Mouse (Mus musculus): ENCODE measurements at regions not wholly inside any gene's neighbourhood (a gene's known extent, or its start where the extent isn't known, plus 50 kb on each side); places are given as distances from the start of the nearest gene placed in this dataset.
A peak's percentile ranks its signal among the peaks of the same experiment; 100 is the strongest.

DNA sequence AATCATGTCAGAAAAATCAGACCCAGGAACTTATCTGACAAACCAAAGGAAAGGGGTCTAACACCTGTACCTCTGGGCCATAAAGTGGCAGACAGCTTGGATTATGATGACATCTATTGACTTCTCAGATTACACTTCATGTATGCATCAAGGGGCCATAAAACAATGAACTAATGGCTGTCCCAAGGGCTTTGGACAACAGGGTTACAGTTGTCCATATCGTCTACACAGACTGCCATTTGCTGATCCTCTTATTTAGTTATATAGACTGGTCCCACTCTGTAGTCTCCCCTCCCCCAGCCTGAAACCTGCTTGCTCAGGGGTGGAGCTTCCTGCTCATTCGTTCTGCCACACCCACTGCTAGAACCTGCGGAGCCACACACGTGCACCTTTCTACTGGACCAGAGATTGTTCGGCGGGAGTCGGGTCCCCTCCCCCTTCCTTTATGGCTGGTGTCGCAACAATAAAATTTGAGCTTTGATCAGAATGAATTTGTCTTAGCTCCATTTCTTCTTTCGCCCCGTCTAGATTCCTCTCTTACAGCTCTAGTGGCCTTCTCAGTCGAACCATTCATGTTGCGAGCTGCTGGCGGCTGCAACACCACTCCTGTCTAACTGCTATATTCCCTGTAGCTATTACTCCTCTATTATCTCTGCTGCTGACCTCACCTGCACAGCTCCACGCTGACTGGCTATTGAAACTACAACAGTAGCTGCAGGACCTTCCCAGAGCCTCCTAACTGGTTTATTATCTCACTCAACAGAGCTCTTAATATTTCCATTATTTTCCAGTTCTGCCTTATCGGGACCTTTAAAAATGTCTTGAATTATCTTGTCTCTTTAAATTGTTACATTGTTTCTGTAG is 248.9 kb upstream of the Fam174a start:
- Histone ChIP-seq H3K4me2 (ENCODE audit: low read length) (no peak overlapping the region), H3K27ac (ENCODE audit: low read depth) (no peak overlapping the region), H3K9ac (ENCODE audit: low read length) (no peak overlapping the region), H3K27me3 (replicated peaks; ENCODE audit: control insufficient read depth, insufficient read depth, low read length) (no peaks in the 10 kb centered on the region), H3K36me3 (ENCODE audit: control insufficient read depth, insufficient read depth, low read length) (no peaks in the 10 kb centered on the region), H3K4me1 (replicated peaks; ENCODE audit: control insufficient read depth, insufficient read depth, low read length) (no peaks in the 10 kb centered on the region), H3K4me3 (ENCODE audit: low read depth, low read length) (no peak overlapping the region), H3K9me3 (ENCODE audit: control insufficient read depth, low read length) (no peaks in the 10 kb centered on the region)
- ATAC-seq (replicated peaks; ENCODE audit: low FRiP score, low TSS enrichment, low read depth) (peak; percentile 58), DNase-seq (ENCODE audit: low spot score) (no peak)
- WGBS, result 76% methylated on average over 12 of the region's 15 CpGs

DNA sequence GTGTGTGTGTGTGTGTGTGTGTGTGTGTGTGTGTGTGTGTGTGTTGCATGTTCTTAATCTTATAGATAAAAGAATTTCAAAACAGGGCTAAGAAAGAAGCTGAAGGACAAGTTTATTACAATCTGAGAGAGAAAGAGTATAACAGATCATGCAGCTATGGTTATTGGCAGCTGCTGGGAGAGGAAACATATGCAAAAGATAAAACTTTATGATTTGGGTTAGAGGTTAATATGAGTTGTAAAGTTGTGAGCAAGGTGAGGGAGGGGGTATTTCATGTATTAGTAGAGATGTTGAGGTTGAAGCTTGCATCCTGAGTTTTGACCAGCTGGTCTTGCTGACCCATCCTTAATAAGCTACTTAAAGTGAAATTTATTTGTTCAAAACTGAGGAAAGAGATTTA is 247.8 kb upstream of the Fam174a start:
- H3K9me3 ChIP-seq (ENCODE audit: control insufficient read depth, low read length), result no peaks in the 10 kb centered on the region
- no peak for DNase-seq (ENCODE audit: low spot score)
- no peak overlapping the region for H3K27ac ChIP-seq (ENCODE audit: low read depth)
- no peaks in the 10 kb centered on the region for H3K4me1 ChIP-seq (replicated peaks; ENCODE audit: control insufficient read depth, insufficient read depth, low read length)
- H3K4me3 ChIP-seq (ENCODE audit: low read depth, low read length), result no peak overlapping the region
- ATAC-seq (replicated peaks; ENCODE audit: low FRiP score, low TSS enrichment, low read depth), result no peak
- H3K27me3 ChIP-seq (replicated peaks; ENCODE audit: control insufficient read depth, insufficient read depth, low read length), result no peaks in the 10 kb centered on the region
- no peak overlapping the region for H3K4me2 ChIP-seq (ENCODE audit: low read length)
- H3K36me3 ChIP-seq (ENCODE audit: control insufficient read depth, insufficient read depth, low read length), result no peaks in the 10 kb centered on the region
- H3K9ac ChIP-seq (ENCODE audit: low read length), result no peak overlapping the region

DNA sequence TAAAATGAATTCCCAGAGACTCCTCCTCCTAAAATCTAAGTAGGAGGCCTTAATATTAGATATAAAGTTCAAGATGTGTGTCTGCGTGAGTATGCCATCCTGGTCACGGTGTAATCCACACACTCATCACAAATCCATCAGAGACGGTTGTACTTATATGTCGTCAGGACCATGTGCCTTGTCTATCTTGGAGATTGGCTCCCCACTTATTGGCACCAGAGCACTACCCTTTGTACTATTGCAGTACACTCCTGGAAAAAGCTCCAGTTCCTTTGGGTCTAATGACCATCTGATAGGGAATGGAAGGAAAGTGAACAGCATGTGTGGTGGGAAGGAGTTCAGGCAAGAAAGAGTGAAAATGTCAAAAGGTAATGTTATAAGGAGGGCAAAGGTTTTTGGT is 247.4 kb upstream of the Fam174a start:
- Histone ChIP-seq H3K9ac (ENCODE audit: low read length) (no peak overlapping the region), H3K36me3 (ENCODE audit: control insufficient read depth, insufficient read depth, low read length) (no peaks in the 10 kb centered on the region), H3K9me3 (ENCODE audit: control insufficient read depth, low read length) (no peaks in the 10 kb centered on the region), H3K4me1 (replicated peaks; ENCODE audit: control insufficient read depth, insufficient read depth, low read length) (no peaks in the 10 kb centered on the region), H3K4me3 (ENCODE audit: low read depth, low read length) (no peak overlapping the region), H3K4me2 (ENCODE audit: low read length) (no peak overlapping the region), H3K27ac (ENCODE audit: low read depth) (no peak overlapping the region), H3K27me3 (replicated peaks; ENCODE audit: control insufficient read depth, insufficient read depth, low read length) (no peaks in the 10 kb centered on the region)
- 92% methylated on average over 4 of the region's 4 CpGs for WGBS
- ATAC-seq (replicated peaks; ENCODE audit: low FRiP score, low TSS enrichment, low read depth) (no peak), DNase-seq (ENCODE audit: low spot score) (no peak)

DNA sequence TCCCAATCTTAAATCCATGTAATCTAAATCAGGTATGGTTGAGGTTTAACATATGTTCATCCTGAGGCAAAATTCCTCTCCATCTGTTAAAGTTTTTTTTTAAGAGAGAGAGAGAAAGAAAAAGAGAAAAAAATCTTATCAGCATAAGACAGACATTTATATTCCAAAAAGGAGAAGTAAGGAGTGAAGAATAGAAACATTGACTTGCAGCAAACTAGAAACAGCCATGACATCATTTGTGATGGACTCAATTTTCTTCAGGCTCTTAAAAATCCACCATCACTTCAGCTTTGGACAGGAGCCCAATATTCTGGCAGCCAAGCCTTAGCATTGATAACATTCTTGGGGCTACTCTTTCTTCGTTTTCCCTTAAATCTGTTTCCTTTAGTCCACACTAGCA is 238.3 kb upstream of the Fam174a start:
- H3K4me1 ChIP-seq (replicated peaks; ENCODE audit: control insufficient read depth, insufficient read depth, low read length), result no peaks in the 10 kb centered on the region
- no peak overlapping the region for H3K27ac ChIP-seq (ENCODE audit: low read depth)
- no peaks in the 10 kb centered on the region for H3K36me3 ChIP-seq (ENCODE audit: control insufficient read depth, insufficient read depth, low read length)
- H3K4me2 ChIP-seq (ENCODE audit: low read length), result no peak overlapping the region
- no peak for ATAC-seq (replicated peaks; ENCODE audit: low FRiP score, low TSS enrichment, low read depth)
- no peak for DNase-seq (ENCODE audit: low spot score)
- no peak overlapping the region for H3K4me3 ChIP-seq (ENCODE audit: low read depth, low read length)
- H3K9ac ChIP-seq (ENCODE audit: low read length), result no peak overlapping the region
- no peaks in the 10 kb centered on the region for H3K9me3 ChIP-seq (ENCODE audit: control insufficient read depth, low read length)
- no peaks in the 10 kb centered on the region for H3K27me3 ChIP-seq (replicated peaks; ENCODE audit: control insufficient read depth, insufficient read depth, low read length)
- 79% methylated on average over 1 of the region's 1 CpGs for WGBS

DNA sequence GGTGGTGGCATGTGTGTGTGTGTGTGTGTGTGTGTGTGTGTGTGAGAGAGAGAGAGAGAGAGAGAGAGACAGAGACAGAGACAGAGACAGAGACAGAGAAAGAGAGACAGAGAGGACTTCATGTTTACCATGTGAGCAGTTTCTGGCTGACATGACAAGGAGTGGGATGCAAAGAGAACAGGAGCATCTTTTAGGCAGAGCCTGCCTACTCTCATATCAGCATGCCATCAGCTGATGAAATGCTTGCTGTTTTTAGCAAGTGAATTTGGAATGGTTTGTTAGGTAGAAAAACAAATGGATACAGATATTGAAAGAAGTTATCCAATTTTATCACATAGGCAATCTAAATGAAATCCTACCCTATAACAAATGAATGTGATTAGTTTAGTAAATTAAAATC is 203.5 kb upstream of the Fam174a start:
- Histone ChIP-seq H3K27ac (ENCODE audit: low read depth) (no peak overlapping the region), H3K36me3 (ENCODE audit: control insufficient read depth, insufficient read depth, low read length) (no peaks in the 10 kb centered on the region), H3K9me3 (ENCODE audit: control insufficient read depth, low read length) (no peaks in the 10 kb centered on the region), H3K27me3 (replicated peaks; ENCODE audit: control insufficient read depth, insufficient read depth, low read length) (no peaks in the 10 kb centered on the region), H3K4me2 (ENCODE audit: low read length) (no peak overlapping the region), H3K4me1 (replicated peaks; ENCODE audit: control insufficient read depth, insufficient read depth, low read length) (no peaks in the 10 kb centered on the region), H3K9ac (ENCODE audit: low read length) (no peak overlapping the region), H3K4me3 (ENCODE audit: low read depth, low read length) (no peak overlapping the region)
- ATAC-seq (replicated peaks; ENCODE audit: low FRiP score, low TSS enrichment, low read depth) (no peak), DNase-seq (ENCODE audit: low spot score) (no peak)

DNA sequence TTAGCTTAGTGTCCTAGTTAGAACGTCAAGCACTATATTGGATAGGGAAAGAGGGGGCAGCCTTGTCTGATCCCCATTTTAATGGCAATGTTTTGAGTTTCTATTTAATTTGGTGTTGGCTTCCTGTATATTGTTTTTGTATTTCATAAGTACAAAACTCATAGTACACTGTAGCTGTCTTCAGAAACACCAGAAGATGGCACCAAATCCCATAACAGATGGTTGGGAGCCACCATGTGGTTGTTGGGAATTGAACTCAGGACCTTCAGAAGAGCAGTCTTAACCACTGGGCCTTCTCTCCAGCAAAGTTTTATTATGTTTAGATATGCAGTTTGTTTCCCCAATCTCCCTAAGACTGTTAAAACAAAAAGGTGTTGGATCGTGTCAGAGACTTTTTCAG is 199.9 kb upstream of the Fam174a start:
- no peak for DNase-seq (ENCODE audit: low spot score)
- Histone ChIP-seq H3K27me3 (replicated peaks; ENCODE audit: control insufficient read depth, insufficient read depth, low read length) (no peaks in the 10 kb centered on the region), H3K9me3 (ENCODE audit: control insufficient read depth, low read length) (no peaks in the 10 kb centered on the region), H3K4me2 (ENCODE audit: low read length) (no peak overlapping the region), H3K9ac (ENCODE audit: low read length) (no peak overlapping the region), H3K36me3 (ENCODE audit: control insufficient read depth, insufficient read depth, low read length) (no peaks in the 10 kb centered on the region), H3K4me3 (ENCODE audit: low read depth, low read length) (no peak overlapping the region), H3K27ac (ENCODE audit: low read depth) (no peak overlapping the region), H3K4me1 (replicated peaks; ENCODE audit: control insufficient read depth, insufficient read depth, low read length) (no peaks in the 10 kb centered on the region)
- 89% methylated on average over 2 of the region's 2 CpGs for WGBS
- ATAC-seq (replicated peaks; ENCODE audit: low FRiP score, low TSS enrichment, low read depth), result no peak

DNA sequence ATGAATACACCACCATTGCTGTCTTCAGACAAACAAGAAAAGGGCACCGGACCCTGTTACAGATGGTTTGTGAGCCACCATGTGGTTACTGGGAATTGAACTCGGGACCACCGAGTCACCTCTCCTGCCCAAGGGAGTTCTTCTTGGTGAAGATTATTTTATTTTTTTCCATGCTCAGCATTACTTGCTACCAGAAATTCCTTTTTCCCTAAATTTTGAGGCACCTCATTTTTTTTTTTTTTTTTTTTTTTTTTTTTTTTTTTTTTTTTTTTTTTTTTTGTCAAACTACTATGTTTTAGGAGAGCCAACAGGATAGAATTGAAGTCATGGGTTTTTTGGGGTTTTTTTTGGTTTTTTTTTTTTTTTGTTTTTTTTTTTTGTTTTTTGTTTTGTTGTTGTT is 165.9 kb upstream of the Fam174a start:
- no peaks in the 10 kb centered on the region for H3K36me3 ChIP-seq (ENCODE audit: control insufficient read depth, insufficient read depth, low read length)
- no peaks in the 10 kb centered on the region for H3K27me3 ChIP-seq (replicated peaks; ENCODE audit: control insufficient read depth, insufficient read depth, low read length)
- H3K9me3 ChIP-seq (ENCODE audit: control insufficient read depth, low read length), result no peaks in the 10 kb centered on the region
- no peaks in the 10 kb centered on the region for H3K4me1 ChIP-seq (replicated peaks; ENCODE audit: control insufficient read depth, insufficient read depth, low read length)
- H3K4me3 ChIP-seq (ENCODE audit: low read depth, low read length), result no peak overlapping the region
- H3K4me2 ChIP-seq (ENCODE audit: low read length), result no peak overlapping the region
- no peak overlapping the region for H3K9ac ChIP-seq (ENCODE audit: low read length)
- H3K27ac ChIP-seq (ENCODE audit: low read depth), result no peak overlapping the region
- DNase-seq (ENCODE audit: low spot score) (no peak), ATAC-seq (replicated peaks; ENCODE audit: low FRiP score, low TSS enrichment, low read depth) (no peak)
- 100% methylated on average over 3 of the region's 3 CpGs for WGBS

DNA sequence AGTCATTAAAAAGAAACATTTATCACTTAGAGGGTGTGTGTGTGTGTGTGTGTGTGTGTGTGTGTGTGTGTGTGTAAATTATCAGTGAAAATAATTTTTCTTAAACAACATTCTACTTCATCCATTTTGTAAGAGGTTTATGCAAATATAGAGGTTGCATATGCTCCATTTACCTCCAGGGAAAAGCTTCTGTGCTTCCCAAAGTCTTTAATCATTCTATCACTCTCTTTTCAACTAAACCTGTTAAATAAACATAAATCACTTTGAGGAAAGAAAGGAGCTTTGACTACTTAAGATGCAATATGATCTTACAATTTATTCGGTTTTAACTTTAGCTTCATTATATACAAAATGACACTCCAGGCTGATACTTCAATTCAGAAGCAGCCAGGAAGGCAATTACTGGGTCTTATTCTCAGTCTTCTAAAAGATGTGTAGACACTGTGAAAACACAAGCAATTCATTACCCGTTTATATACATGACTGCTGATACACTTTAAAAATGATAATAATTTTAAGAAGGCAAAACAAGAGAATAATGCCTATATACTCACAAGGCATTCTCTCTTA is 139.3 kb upstream of the Fam174a start:
- Histone ChIP-seq H3K4me1 (replicated peaks; ENCODE audit: control insufficient read depth, insufficient read depth, low read length) (no peaks in the 10 kb centered on the region), H3K4me2 (ENCODE audit: low read length) (no peak overlapping the region), H3K36me3 (ENCODE audit: control insufficient read depth, insufficient read depth, low read length) (no peaks in the 10 kb centered on the region), H3K9me3 (ENCODE audit: control insufficient read depth, low read length) (no peaks in the 10 kb centered on the region), H3K9ac (ENCODE audit: low read length) (no peak overlapping the region), H3K27ac (ENCODE audit: low read depth) (no peak overlapping the region), H3K27me3 (replicated peaks; ENCODE audit: control insufficient read depth, insufficient read depth, low read length) (no peaks in the 10 kb centered on the region), H3K4me3 (ENCODE audit: low read depth, low read length) (no peak overlapping the region)
- DNase-seq (ENCODE audit: low spot score) (no peak), ATAC-seq (replicated peaks; ENCODE audit: low FRiP score, low TSS enrichment, low read depth) (no peak)
- WGBS, result 67% methylated on average over 2 of the region's 2 CpGs

DNA sequence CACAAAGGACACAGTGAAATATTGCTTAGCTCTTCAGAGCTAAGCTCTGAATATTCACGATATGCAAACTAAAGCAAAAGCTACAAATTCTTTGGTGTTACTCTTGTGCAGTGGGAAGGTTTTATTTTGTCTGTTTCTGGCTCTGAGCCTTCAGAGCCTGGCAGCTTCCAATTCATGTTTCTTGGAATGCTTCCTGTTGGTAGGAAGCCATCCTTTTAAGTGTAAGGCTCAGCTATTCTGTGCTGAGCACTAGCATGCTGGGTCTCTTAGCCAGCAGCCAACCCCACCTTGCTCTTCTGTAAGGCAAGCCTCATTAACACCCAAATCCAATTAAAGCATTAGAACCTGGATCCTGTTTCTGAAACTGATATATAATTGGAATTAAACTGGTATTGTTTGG is 94.5 kb upstream of the Fam174a start:
- no peak overlapping the region for H3K4me3 ChIP-seq (ENCODE audit: low read depth, low read length)
- H3K4me2 ChIP-seq (ENCODE audit: low read length), result no peak overlapping the region
- no peak overlapping the region for H3K9ac ChIP-seq (ENCODE audit: low read length)
- no peaks in the 10 kb centered on the region for H3K27me3 ChIP-seq (replicated peaks; ENCODE audit: control insufficient read depth, insufficient read depth, low read length)
- H3K9me3 ChIP-seq (ENCODE audit: control insufficient read depth, low read length), result no peaks in the 10 kb centered on the region
- DNase-seq (ENCODE audit: low spot score), result no peak
- 93% methylated on average over 1 of the region's 1 CpGs for WGBS
- no peaks in the 10 kb centered on the region for H3K36me3 ChIP-seq (ENCODE audit: control insufficient read depth, insufficient read depth, low read length)
- ATAC-seq (replicated peaks; ENCODE audit: low FRiP score, low TSS enrichment, low read depth), result no peak
- H3K4me1 ChIP-seq (replicated peaks; ENCODE audit: control insufficient read depth, insufficient read depth, low read length), result no peaks in the 10 kb centered on the region
- H3K27ac ChIP-seq (ENCODE audit: low read depth), result no peak overlapping the region
